Mouse (Mus musculus) limb, embryonic 14.5 days (tissue): ENCODE data around the gene Ston2. TPM values are rescaled to one million over a fixed set of nuclear protein-coding genes. Genes with fewer than 3 reads are reported as not detected.

Experiments used
- ATAC-seq: fragments of 200-750 bp; cut with Nextera tagmentation; 2 replicates; pipeline ENCODE4 v1.8.0; 2017; ENCODE audit warnings: low read depth, moderate number of reproducible peaks, moderate TSS enrichment; ENCODE audit not compliant: low FRiP score
- DNase-seq: peaks from one replicate; pipeline ENCODE4 v3.0.0-alpha.2; 2015; ENCODE audit warnings: low spot score
- H3K27ac ChIP-seq: fragments of 300-500 bp; sonication (generic); replicated peaks from 2 replicates; pipeline ENCODE4 v1.5.1; 2014; ENCODE audit warnings: low read depth, mild to moderate bottlenecking, low read length, moderate library complexity, mixed read lengths
- H3K27me3 ChIP-seq: fragments of 300-500 bp; sonication (generic); 2 replicates; pipeline ENCODE4 v1.6.1; 2014; ENCODE audit warnings: low read length, mixed read lengths; ENCODE audit not compliant: control insufficient read depth, insufficient read depth
- H3K36me3 ChIP-seq: fragments of 300-500 bp; sonication (generic); 2 replicates; pipeline ENCODE4 v1.6.1; 2014; ENCODE audit warnings: mild to moderate bottlenecking, low read length, moderate library complexity, mixed read lengths; ENCODE audit not compliant: control insufficient read depth, insufficient read depth
- H3K4me1 ChIP-seq: fragments of 300-500 bp; sonication (generic); 2 replicates; pipeline ENCODE4 v1.6.1; 2014; ENCODE audit warnings: antibody characterized with exemption, low read length, mixed read lengths; ENCODE audit not compliant: control insufficient read depth, insufficient read depth
- H3K4me2 ChIP-seq: fragments of 300-500 bp; sonication (generic); replicated peaks from 2 replicates; pipeline ENCODE4 v1.6.1; 2014; ENCODE audit warnings: low read depth, mild to moderate bottlenecking, low read length, moderate library complexity; ENCODE audit not compliant: severe bottlenecking
- H3K4me3 ChIP-seq: fragments of 300-500 bp; sonication (generic); replicated peaks from 2 replicates; pipeline ENCODE4 v1.5.1; 2014; ENCODE audit warnings: low read length
- H3K9ac ChIP-seq: fragments of 300-500 bp; sonication (generic); 2 replicates; pipeline ENCODE4 v1.6.1; 2014; ENCODE audit warnings: mild to moderate bottlenecking, low read depth, low read length, moderate library complexity; ENCODE audit not compliant: severe bottlenecking
- H3K9me3 ChIP-seq: fragments of 300-500 bp; sonication (generic); 2 replicates; pipeline ENCODE4 v1.6.1; 2016; ENCODE audit warnings: low read length; ENCODE audit not compliant: control insufficient read depth
- POLR2A ChIP-seq: fragments of 200-500 bp; IDR thresholded peaks from 2 replicates; pipeline ENCODE4 v1.8.0; 2012; ENCODE audit warnings: inconsistent platforms, mild to moderate bottlenecking, moderate library complexity, borderline replicate concordance; ENCODE audit not compliant: insufficient read depth, insufficient read length; ENCODE audit errors: extremely low read depth
- WGBS: fragments of 180-500 bp; shearing (Covaris S2); extraction: QIAGEN DNeasy Blood & Tissue Kit; methylation state at CpG from one replicate; pipeline ENCODE4 v1.1.7; 2014; 5-methylcytosine and 5-hydroxymethylcytosine counted together
- polyA plus RNA-seq, 2 experiments: library from polyadenylated mRNA; depleted of rRNA in 1 of 2; stranded (reverse) in 1 of 2; unstranded in 1 of 2; fragments of >200 nt; fragmentation: Nextera tagmentation in 1 of 2; extraction: Ambion mirVana in 1 of 2; gene quantifications; 2 replicates each; pipeline versions ENCODE4 v1.2.1 to v1.2.3; 2012 to 2014

Gene Ston2
- polyA plus RNA-seq, 2 experiments = 9.6 to 9.9 TPM

- WGBS = 87% methylated on average over 13 of the region's 13 CpGs
- no peak for TF ChIP-seq POLR2A
- no peaks in the 10 kb centered on the region for H3K36me3 ChIP-seq
These were observed 181.5 kb downstream of the Ston2 start for GRCm38 (mm10) chr12:91606651-91607050.

GRCm38 (mm10) chr12:91604600-91604999 is 183.6 kb downstream of the Ston2 start:
- no peak for TF ChIP-seq POLR2A
- H3K9me3 ChIP-seq = no peaks in the 10 kb centered on the region
- ATAC-seq = peak; percentile 34; the same call in 1 of the 2 replicates
- WGBS = 39% methylated on average over 6 of the region's 6 CpGs
- DNase-seq = peak; percentile 42
- H3K4me3 ChIP-seq = no peak overlapping the region
- no peaks in the 10 kb centered on the region for H3K27me3 ChIP-seq
- no peaks in the 10 kb centered on the region for H3K36me3 ChIP-seq
- H3K4me1 ChIP-seq = 0 out of 2 replicates have a peak, but pooled peaks cover 2% of the 10 kb centered on the region
- H3K4me2 ChIP-seq = no peak overlapping the region
- H3K27ac ChIP-seq = no peak overlapping the region
- no peak overlapping the region for H3K9ac ChIP-seq

More at GRCm38 (mm10) chr12:91606651-91607050, 181.5 kb downstream of the Ston2 start:
- Histone ChIP-seq H3K4me2 (no peak overlapping the region), H3K27me3 (no peaks in the 10 kb centered on the region), H3K27ac (no peak overlapping the region), H3K4me1 (0 out of 2 replicates have a peak, but pooled peaks cover 2% of the 10 kb centered on the region), H3K9ac (no peak overlapping the region), H3K9me3 (no peaks in the 10 kb centered on the region), H3K4me3 (no peak overlapping the region)
- no peak for ATAC-seq
- no peak for DNase-seq

GRCm38 (mm10) chr12:91592128-91592527 is 196.1 kb downstream of the Ston2 start:
- Histone ChIP-seq H3K27me3 (no peaks in the 10 kb centered on the region), H3K4me3 (no peak overlapping the region), H3K9me3 (no peaks in the 10 kb centered on the region), H3K36me3 (no peaks in the 10 kb centered on the region), H3K4me1 (peaks cover 10% of the 10 kb centered on the region), H3K27ac (no peak overlapping the region), H3K9ac (no peak overlapping the region), H3K4me2 (no peak overlapping the region)
- no peak for TF ChIP-seq POLR2A
- no peak for ATAC-seq
- no peak for DNase-seq
- 96% methylated on average over 3 of the region's 3 CpGs for WGBS

- Histone ChIP-seq H3K27ac (peak overlapping the region; percentile 100), H3K4me1 (peaks cover 14% of the 10 kb centered on the region), H3K4me2 (peak overlapping the region; percentile 58), H3K9me3 (no peaks in the 10 kb centered on the region), H3K9ac (peak overlapping the region; percentile 100), H3K4me3 (peak overlapping the region; percentile 90), H3K36me3 (no peaks in the 10 kb centered on the region), H3K27me3 (no peaks in the 10 kb centered on the region)
- DNase-seq (no peak), ATAC-seq (no peak)
- WGBS = 96% methylated on average over 1 of the region's 1 CpGs
- no peak for TF ChIP-seq POLR2A
These were observed 197.0 kb downstream of the Ston2 start for GRCm38 (mm10) chr12:91591191-91591590.

GRCm38 (mm10) chr12:91590716-91591115 is 197.5 kb downstream of the Ston2 start:
- no peak for ATAC-seq

More at GRCm38 (mm10) chr12:91590716-91591115, 197.5 kb downstream of the Ston2 start:
- Histone ChIP-seq H3K27ac (peak overlapping the region; percentile 100), H3K9me3 (no peaks in the 10 kb centered on the region), H3K9ac (peak overlapping the region; percentile 100), H3K4me3 (peak overlapping the region; percentile 90), H3K4me1 (peaks cover 14% of the 10 kb centered on the region), H3K4me2 (peak overlapping the region; percentile 58), H3K36me3 (no peaks in the 10 kb centered on the region), H3K27me3 (no peaks in the 10 kb centered on the region)
- no peak for TF ChIP-seq POLR2A
- DNase-seq = peak; percentile 47
- 34% methylated on average over 6 of the region's 6 CpGs for WGBS
